Mouse (Mus musculus) CD4-positive, CD25-positive, alpha-beta regulatory T cell, adult 2 months (primary cell): ENCODE data around the gene Depdc7.
A peak's percentile ranks its signal among the peaks of the same experiment; 100 is the strongest.

Experiments
- DNase-seq: peaks from one replicate; pipeline ENCODE4 v3.0.0-alpha.2; 2012; ENCODE audit warnings: low read depth, low spot score

Gene Depdc7

GRCm38 (mm10) chr2:104742741-104743064, at the start of gene Depdc7:
Depdc7 (minus strand) TSS chr2:104742878.
- peak; percentile 45 for DNase-seq

- peak; percentile 52 for DNase-seq
These were observed 32.1 kb upstream of the Depdc7 start for GRCm38 (mm10) chr2:104774763-104775162.

- no peak for DNase-seq
These were observed 26.0 kb upstream of the Depdc7 start for GRCm38 (mm10) chr2:104768697-104769096.

- DNase-seq, result no peak
These were observed 21.3 kb upstream of the Depdc7 start for GRCm38 (mm10) chr2:104764018-104764417.

GRCm38 (mm10) chr2:104763134-104763703, 20.5 kb upstream of the Depdc7 start:
- DNase-seq, result peak; percentile 36

GRCm38 (mm10) chr2:104750611-104751010, 7.9 kb upstream of the Depdc7 start:
- DNase-seq, result peak; percentile 12

- no peak for DNase-seq
These were observed 6.0 kb upstream of the Depdc7 start for GRCm38 (mm10) chr2:104748652-104749183.

GRCm38 (mm10) chr2:104746251-104746650, 3.6 kb upstream of the Depdc7 start:
- DNase-seq, result no peak

- DNase-seq, result no peak
These were observed 1.3 kb upstream of the Depdc7 start for GRCm38 (mm10) chr2:104743971-104744370.

- DNase-seq, result no peak
These were observed 482 bp upstream of the Depdc7 start for GRCm38 (mm10) chr2:104743160-104743559.

GRCm38 (mm10) chr2:104741896-104742740, 560 bp downstream of the Depdc7 start:
- DNase-seq, result no peak

GRCm38 (mm10) chr2:104741015-104741758, 1.5 kb downstream of the Depdc7 start:
- DNase-seq, result no peak

GRCm38 (mm10) chr2:104740248-104740949, 2.3 kb downstream of the Depdc7 start:
- DNase-seq, result no peak

GRCm38 (mm10) chr2:104739691-104740090, 3.0 kb downstream of the Depdc7 start:
- no peak for DNase-seq

- no peak for DNase-seq
These were observed 6.4 kb downstream of the Depdc7 start for GRCm38 (mm10) chr2:104736241-104736640.

GRCm38 (mm10) chr2:104732562-104733256, 10.0 kb downstream of the Depdc7 start:
- DNase-seq, result no peak

- DNase-seq, result no peak
These were observed 10.6 kb downstream of the Depdc7 start for GRCm38 (mm10) chr2:104732033-104732444.

GRCm38 (mm10) chr2:104727369-104727768, 15.3 kb downstream of the Depdc7 start:
- DNase-seq, result no peak

- no peak for DNase-seq
These were observed 20.7 kb downstream of the Depdc7 start for GRCm38 (mm10) chr2:104722021-104722420.

GRCm38 (mm10) chr2:104717827-104718226, 24.9 kb downstream of the Depdc7 start:
- no peak for DNase-seq

GRCm38 (mm10) chr2:104717231-104717735, 25.4 kb downstream of the Depdc7 start:
- no peak for DNase-seq
